Mouse (Mus musculus) midbrain, postnatal 0 days (tissue): ENCODE data around the gene Zc3h7a. TPM values are rescaled to one million over a fixed set of nuclear protein-coding genes. Genes with fewer than 3 reads are reported as not detected.

Experiments used
- ATAC-seq: fragments of 200-750 bp; cut with Nextera tagmentation; 2 replicates; pipeline ENCODE4 v1.8.0; 2017; ENCODE audit warnings: moderate number of reproducible peaks, mild to moderate bottlenecking, moderate TSS enrichment, moderate library complexity; ENCODE audit not compliant: low FRiP score
- DNase-seq: peaks from one replicate; pipeline ENCODE4 v3.0.0-alpha.2; 2015; ENCODE audit warnings: low spot score
- H3K27ac ChIP-seq: fragments of 300-500 bp; sonication (generic); 2 replicates; pipeline ENCODE4 v1.5.1; 2014; ENCODE audit warnings: low read depth, mild to moderate bottlenecking, low read length, mixed read lengths
- H3K27me3 ChIP-seq: fragments of 300-500 bp; sonication (generic); 2 replicates; pipeline ENCODE4 v1.6.1; 2014; ENCODE audit warnings: low read length, control low read depth, mixed read lengths; ENCODE audit not compliant: insufficient read depth
- H3K36me3 ChIP-seq: fragments of 300-500 bp; sonication (generic); 2 replicates; pipeline ENCODE4 v1.6.1; 2014; ENCODE audit warnings: low read length, control low read depth, mixed read lengths; ENCODE audit not compliant: insufficient read depth
- H3K4me1 ChIP-seq: fragments of 300-500 bp; sonication (generic); 2 replicates; pipeline ENCODE4 v1.6.1; 2014; ENCODE audit warnings: mild to moderate bottlenecking, control low read depth, antibody characterized with exemption, low read length, mixed read lengths; ENCODE audit not compliant: insufficient read depth
- H3K4me2 ChIP-seq: fragments of 300-500 bp; sonication (generic); 2 replicates; pipeline ENCODE4 v1.6.1; 2014; ENCODE audit warnings: low read depth, mild to moderate bottlenecking, low read length, mixed read lengths; ENCODE audit not compliant: poor library complexity, severe bottlenecking
- H3K4me3 ChIP-seq: fragments of 300-500 bp; sonication (generic); 2 replicates; pipeline ENCODE4 v1.5.1; 2014; ENCODE audit warnings: low read depth, mild to moderate bottlenecking, low read length, moderate library complexity
- H3K9ac ChIP-seq: fragments of 300-500 bp; sonication (generic); replicated peaks from 2 replicates; pipeline ENCODE4 v1.6.1; 2014; ENCODE audit warnings: mild to moderate bottlenecking, low read length, moderate library complexity, mixed read lengths; ENCODE audit not compliant: poor library complexity, severe bottlenecking
- H3K9me3 ChIP-seq: fragments of 300-500 bp; sonication (generic); 2 replicates; pipeline ENCODE4 v1.6.1; 2016; ENCODE audit warnings: low read length, control low read depth
- CTCF ChIP-seq: IDR thresholded peaks from 2 replicates; pipeline ENCODE4 v1.5.1; 2016; ENCODE audit warnings: antibody characterized with exemption, mild to moderate bottlenecking
- WGBS: fragments of 180-500 bp; shearing (Covaris S2); extraction: QIAGEN DNeasy Blood & Tissue Kit; methylation state at CpG from one replicate; pipeline ENCODE4 v1.1.7; 2014; 5-methylcytosine and 5-hydroxymethylcytosine counted together
- polyA plus RNA-seq: library from polyadenylated mRNA; unstranded; fragments of >200 nt; fragmentation: Nextera tagmentation; extraction: Ambion mirVana; gene quantifications from 2 replicates; pipeline ENCODE4 v1.2.1, GENCODE M21; 2015
- total RNA-seq: library from RNA; depleted of rRNA; stranded (reverse); fragments of >200 nt; gene quantifications from 2 replicates; pipeline ENCODE4 v1.2.3, GENCODE M21; 2014

Zc3h7a gene
- total and polyA plus RNA-seq, 2 experiments from 2014 or later = 33.3 to 40.9 TPM

DNA sequence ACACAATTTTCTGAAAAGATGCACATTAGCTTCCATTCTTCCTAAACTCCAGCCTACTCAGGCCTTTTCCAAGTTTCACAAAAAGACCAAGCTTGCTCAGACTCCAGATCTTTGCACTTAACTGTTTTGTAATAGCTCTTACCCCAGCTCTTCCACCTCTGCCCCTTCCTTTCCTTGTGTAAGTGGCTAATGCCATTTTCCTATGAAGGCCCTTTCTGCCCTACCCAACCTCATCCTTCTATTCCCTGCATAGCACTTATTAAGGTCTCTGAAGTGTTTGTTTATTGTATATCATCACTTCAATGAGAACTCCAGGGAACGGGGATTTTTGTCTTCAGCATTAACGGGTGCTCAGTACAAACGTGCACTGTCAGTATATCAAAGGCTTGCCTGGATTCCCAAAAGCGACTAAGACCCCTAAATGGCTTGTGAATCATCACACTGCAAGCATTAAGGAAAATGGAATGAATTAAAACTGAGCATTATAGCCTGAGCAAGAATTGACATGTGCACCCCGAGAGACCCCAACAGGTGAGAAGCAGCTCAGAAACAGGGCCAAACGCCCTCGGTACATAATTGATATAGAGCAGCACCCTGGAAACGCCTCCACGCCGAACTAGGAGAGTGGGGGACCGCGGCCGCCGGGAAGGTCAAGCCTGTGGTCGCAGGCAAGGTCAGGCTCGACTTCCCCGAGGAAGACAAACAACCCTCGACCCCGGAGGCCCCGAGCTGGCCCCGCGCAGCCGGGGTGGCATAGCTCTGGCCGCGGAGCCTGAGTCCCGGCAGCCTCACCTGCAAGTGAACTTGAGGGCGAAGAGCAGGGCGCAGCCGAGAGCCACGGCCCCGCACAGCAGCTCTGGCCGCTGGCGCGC lies 42.5 kb downstream of the Zc3h7a start:
- no peak for TF ChIP-seq CTCF
- DNase-seq (peak; percentile 8), ATAC-seq (0 out of 2 replicates have a peak, but pooled peaks have one; percentile 1)
- H3K27ac ChIP-seq = peak overlapping the region; percentile 82
- H3K9ac ChIP-seq = peak overlapping the region; percentile 93
- H3K9me3 ChIP-seq = no peaks in the 10 kb centered on the region
- H3K4me2 ChIP-seq = peak overlapping the region; percentile 77
- H3K4me3 ChIP-seq = peak overlapping the region; percentile 81
- peaks cover 6% of the 10 kb centered on the region; the same call in 1 of the 2 replicates for H3K4me1 ChIP-seq
- H3K27me3 ChIP-seq = no peaks in the 10 kb centered on the region
- under 1% methylated on average over 33 of the region's 34 CpGs for WGBS
- peaks cover 11% of the 10 kb centered on the region for H3K36me3 ChIP-seq

- H3K27me3 ChIP-seq = no peaks in the 10 kb centered on the region
- DNase-seq = no peak
- peaks cover 17% of the 10 kb centered on the region for H3K36me3 ChIP-seq
- peaks cover 6% of the 10 kb centered on the region; the same call in 1 of the 2 replicates for H3K4me1 ChIP-seq
- peak overlapping the region; percentile 81; the same call in 1 of the 2 replicates for H3K4me3 ChIP-seq
- WGBS = 21% methylated on average over 2 of the region's 2 CpGs
- ATAC-seq = no peak
- peak overlapping the region; percentile 77 for H3K4me2 ChIP-seq
- H3K9me3 ChIP-seq = no peaks in the 10 kb centered on the region
- peak overlapping the region; percentile 93; the same call in 1 of the 2 replicates for H3K9ac ChIP-seq
- no peak for TF ChIP-seq CTCF
- no peak overlapping the region for H3K27ac ChIP-seq
Observed at GRCm38 (mm10) chr16:11132839-11133238, 43.4 kb downstream of the Zc3h7a start.

DNA sequence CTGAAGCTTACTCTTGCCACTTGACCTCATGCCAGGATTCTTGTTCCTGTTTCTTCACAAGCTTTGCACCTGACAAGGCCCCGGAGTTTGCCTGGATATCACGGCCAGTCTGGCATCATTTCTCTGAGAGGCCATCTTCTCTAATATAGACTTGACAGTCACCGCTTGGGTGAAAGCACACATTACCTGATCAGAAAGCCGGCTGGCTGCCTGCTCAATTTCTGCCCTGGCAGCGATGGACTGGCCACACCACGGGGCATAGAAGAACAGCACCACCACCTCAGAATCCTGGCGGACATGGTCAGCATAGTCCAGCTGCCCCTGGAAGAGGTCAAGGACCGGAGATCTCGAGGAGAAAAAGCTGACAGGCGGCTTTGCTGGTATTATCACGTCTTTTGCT lies 47.9 kb downstream of the Zc3h7a start:
- H3K27ac ChIP-seq = no peak overlapping the region
- H3K36me3 ChIP-seq = peaks cover 16% of the 10 kb centered on the region
- peaks cover 6% of the 10 kb centered on the region; the same call in 1 of the 2 replicates for H3K4me1 ChIP-seq
- no peak overlapping the region for H3K4me3 ChIP-seq
- H3K9ac ChIP-seq = no peak overlapping the region
- no peak overlapping the region for H3K4me2 ChIP-seq
- TF ChIP-seq CTCF = no peak
- H3K9me3 ChIP-seq = no peaks in the 10 kb centered on the region
- 92% methylated on average over 11 of the region's 11 CpGs for WGBS
- ATAC-seq (no peak), DNase-seq (no peak)
- no peaks in the 10 kb centered on the region for H3K27me3 ChIP-seq

DNA sequence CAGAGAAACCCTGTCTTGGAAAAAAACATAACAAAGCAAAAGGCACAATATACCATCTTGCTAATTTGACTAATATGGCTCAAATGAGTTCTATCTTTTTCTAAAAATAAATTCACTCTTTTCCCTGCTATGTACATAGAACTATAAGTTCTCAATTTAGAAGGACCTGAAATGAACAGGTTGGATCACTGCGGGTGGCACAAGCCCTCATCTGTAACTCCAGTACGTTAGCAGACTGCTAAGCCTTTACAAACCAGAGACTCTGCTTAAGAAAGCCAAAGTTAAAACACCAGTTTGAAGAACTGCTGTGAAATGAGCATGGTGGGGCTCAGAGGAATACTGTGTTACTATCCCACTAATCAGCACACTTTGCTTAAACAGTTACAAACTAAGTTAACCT lies 50.8 kb downstream of the Zc3h7a start:
- H3K4me1 ChIP-seq = no peaks in the 10 kb centered on the region
- H3K27ac ChIP-seq = no peak overlapping the region
- H3K36me3 ChIP-seq = peaks cover 24% of the 10 kb centered on the region
- H3K27me3 ChIP-seq = no peaks in the 10 kb centered on the region
- no peaks in the 10 kb centered on the region for H3K9me3 ChIP-seq
- no peak overlapping the region for H3K9ac ChIP-seq
- DNase-seq (no peak), ATAC-seq (no peak)
- H3K4me2 ChIP-seq = no peak overlapping the region
- H3K4me3 ChIP-seq = no peak overlapping the region
- TF ChIP-seq CTCF = no peak
- 92% methylated on average over 2 of the region's 2 CpGs for WGBS

GRCm38 (mm10) chr16:11124110-11124509 lies 52.1 kb downstream of the Zc3h7a start:
- no peak for TF ChIP-seq CTCF
- no peak overlapping the region for H3K27ac ChIP-seq
- H3K9ac ChIP-seq = no peak overlapping the region
- H3K36me3 ChIP-seq = peaks cover 30% of the 10 kb centered on the region
- no peaks in the 10 kb centered on the region for H3K27me3 ChIP-seq
- H3K4me2 ChIP-seq = no peak overlapping the region
- no peak for ATAC-seq
- no peak overlapping the region for H3K4me3 ChIP-seq
- WGBS = 97% methylated on average over 1 of the region's 1 CpGs
- no peaks in the 10 kb centered on the region for H3K9me3 ChIP-seq
- no peak for DNase-seq
- H3K4me1 ChIP-seq = no peaks in the 10 kb centered on the region

- H3K9me3 ChIP-seq = no peaks in the 10 kb centered on the region
- TF ChIP-seq CTCF = no peak
- peaks cover 25% of the 10 kb centered on the region for H3K36me3 ChIP-seq
- H3K27me3 ChIP-seq = no peaks in the 10 kb centered on the region
- no peak overlapping the region for H3K27ac ChIP-seq
- H3K4me1 ChIP-seq = no peaks in the 10 kb centered on the region
- no peak overlapping the region for H3K4me2 ChIP-seq
- H3K4me3 ChIP-seq = no peak overlapping the region
- WGBS = 89% methylated on average over 2 of the region's 2 CpGs
- no peak overlapping the region for H3K9ac ChIP-seq
- no peak for DNase-seq
- no peak for ATAC-seq
Observed at GRCm38 (mm10) chr16:11122625-11123024, 53.6 kb downstream of the Zc3h7a start.
